Mouse (Mus musculus) forebrain, embryonic 11.5 days (tissue): ENCODE data around the gene Naa20. TPM values are rescaled to one million over a fixed set of nuclear protein-coding genes. Genes with fewer than 3 reads are reported as not detected.
A peak's percentile ranks its signal among the peaks of the same experiment; 100 is the strongest.
"Not testable (repeated sequence)": the region's sequence is repeated elsewhere in the genome, so short reads cannot be mapped to it uniquely, and the experiment has no call there.

ENCODE experiments used
- ATAC-seq: fragments of 200-750 bp; cut with Nextera tagmentation; replicated peaks from 2 replicates; pipeline ENCODE4 v1.8.0; 2017; ENCODE audit warnings: moderate TSS enrichment; ENCODE audit not compliant: low FRiP score
- DNase-seq: peaks from one replicate; pipeline ENCODE4 v3.0.0-alpha.2; 2017; ENCODE audit warnings: low spot score
- H3K27ac ChIP-seq: fragments of 300-500 bp; sonication (generic); 2 replicates; pipeline ENCODE4 v1.5.1; 2014; ENCODE audit warnings: low read depth, low read length
- H3K27me3 ChIP-seq: fragments of 300-500 bp; sonication (generic); 2 replicates; pipeline ENCODE4 v1.6.1; 2014; ENCODE audit warnings: mild to moderate bottlenecking, low read length, mixed read lengths; ENCODE audit not compliant: control insufficient read depth, insufficient read depth
- H3K36me3 ChIP-seq: fragments of 300-500 bp; sonication (generic); 2 replicates; pipeline ENCODE4 v1.6.1; 2014; ENCODE audit warnings: mild to moderate bottlenecking, low read length, moderate library complexity, mixed read lengths; ENCODE audit not compliant: control insufficient read depth, insufficient read depth
- H3K4me1 ChIP-seq: fragments of 300-500 bp; sonication (generic); replicated peaks from 2 replicates; pipeline ENCODE4 v1.6.1; 2014; ENCODE audit warnings: low read length, mixed read lengths; ENCODE audit not compliant: control insufficient read depth, insufficient read depth
- H3K4me2 ChIP-seq: fragments of 300-500 bp; sonication (generic); 2 replicates; pipeline ENCODE4 v1.6.1; 2014; ENCODE audit warnings: low read depth, mild to moderate bottlenecking, low read length, moderate library complexity, mixed read lengths; ENCODE audit not compliant: severe bottlenecking
- H3K4me3 ChIP-seq: fragments of 300-500 bp; sonication (generic); 2 replicates; pipeline ENCODE4 v1.5.1; 2014; ENCODE audit warnings: low read depth, low read length
- H3K9ac ChIP-seq: fragments of 300-500 bp; sonication (generic); 2 replicates; pipeline ENCODE4 v1.6.1; 2014; ENCODE audit warnings: low read length
- H3K9me3 ChIP-seq: fragments of 300-500 bp; sonication (generic); 2 replicates; pipeline ENCODE4 v1.6.1; 2016; ENCODE audit warnings: low read length, mixed read lengths; ENCODE audit not compliant: control insufficient read depth
- WGBS: fragments of 180-500 bp; shearing (Covaris S2); extraction: QIAGEN DNeasy Blood & Tissue Kit; methylation state at CpG from one replicate; pipeline ENCODE4 v1.1.7; 2014; 5-methylcytosine and 5-hydroxymethylcytosine counted together
- polyA plus RNA-seq: library from polyadenylated mRNA; unstranded; fragments of >200 nt; fragmentation: Nextera tagmentation; extraction: Ambion mirVana; gene quantifications from 2 replicates; pipeline ENCODE4 v1.2.1, GENCODE M21; 2014

Naa20 gene
- polyA plus RNA-seq, 1 experiment from 2014 or later, result 142 TPM

GRCm38 (mm10) chr2:145890571-145890970 lies 11.3 kb upstream of the Naa20 start:
- Histone ChIP-seq H3K9ac (no peak overlapping the region), H3K9me3 (no peaks in the 10 kb centered on the region), H3K4me2 (no peak overlapping the region), H3K4me3 (no peak overlapping the region), H3K36me3 (no peaks in the 10 kb centered on the region), H3K4me1 (no peaks in the 10 kb centered on the region), H3K27ac (no peak overlapping the region), H3K27me3 (no peaks in the 10 kb centered on the region)
- ATAC-seq (no peak), DNase-seq (no peak)
- WGBS, result 85% methylated on average over 2 of the region's 2 CpGs

- H3K4me3 ChIP-seq, result no peak overlapping the region
- H3K9me3 ChIP-seq, result no peaks in the 10 kb centered on the region
- 98% methylated on average over 6 of the region's 6 CpGs for WGBS
- H3K36me3 ChIP-seq, result no peaks in the 10 kb centered on the region
- H3K9ac ChIP-seq, result no peak overlapping the region
- ATAC-seq (no peak), DNase-seq (no peak)
- H3K27ac ChIP-seq, result no peak overlapping the region
- H3K27me3 ChIP-seq, result no peaks in the 10 kb centered on the region
- H3K4me1 ChIP-seq, result no peaks in the 10 kb centered on the region
- no peak overlapping the region for H3K4me2 ChIP-seq
Measured at GRCm38 (mm10) chr2:145893756-145894155, 8.1 kb upstream of the Naa20 start.

- Histone ChIP-seq H3K36me3 (no peaks in the 10 kb centered on the region), H3K4me3 (no peak overlapping the region), H3K4me1 (0 out of 2 replicates have a peak, but pooled peaks cover 2% of the 10 kb centered on the region), H3K9me3 (no peaks in the 10 kb centered on the region), H3K27ac (no peak overlapping the region), H3K27me3 (no peaks in the 10 kb centered on the region), H3K9ac (no peak overlapping the region), H3K4me2 (no peak overlapping the region)
- DNase-seq (no peak), ATAC-seq (no peak)
- WGBS, result 88% methylated on average over 9 of the region's 9 CpGs
Measured at GRCm38 (mm10) chr2:145898106-145898505, 3.8 kb upstream of the Naa20 start.

- not testable (repeated sequence) for H3K9ac ChIP-seq, DNase-seq, H3K9me3 ChIP-seq, H3K36me3 ChIP-seq, H3K4me2 ChIP-seq, H3K27me3 ChIP-seq, H3K4me3 ChIP-seq, H3K27ac ChIP-seq, H3K4me1 ChIP-seq, ATAC-seq
- 73% methylated on average over 7 of the region's 8 CpGs for WGBS
Measured at GRCm38 (mm10) chr2:145900318-145900717, 1.6 kb upstream of the Naa20 start.

- under 1% methylated on average over 64 of the region's 68 CpGs for WGBS
- peaks cover 8% of the 10 kb centered on the region; the same call in 1 of the 2 replicates for H3K4me1 ChIP-seq
Measured at GRCm38 (mm10) chr2:145903061-145903901, 1.4 kb downstream of the Naa20 start.

GRCm38 (mm10) chr2:145903983-145904616 lies 2.2 kb downstream of the Naa20 start:
- 35% methylated on average over 12 of the region's 12 CpGs for WGBS
- ATAC-seq, result no peak
- Histone ChIP-seq H3K9ac (peak overlapping the region; percentile 92), H3K36me3 (no peaks in the 10 kb centered on the region; the same call in 1 of the 2 replicates), H3K27ac (no peak overlapping the region), H3K9me3 (no peaks in the 10 kb centered on the region), H3K27me3 (no peaks in the 10 kb centered on the region), H3K4me3 (peak overlapping the region; percentile 97), H3K4me2 (peak overlapping the region; percentile 75), H3K4me1 (peaks cover 8% of the 10 kb centered on the region; the same call in 1 of the 2 replicates)
- no peak for DNase-seq

More at GRCm38 (mm10) chr2:145903061-145903901, 1.4 kb downstream of the Naa20 start:
- peak overlapping the region; percentile 75 for H3K4me2 ChIP-seq
- no peaks in the 10 kb centered on the region for H3K36me3 ChIP-seq
- H3K27me3 ChIP-seq, result no peaks in the 10 kb centered on the region
- peak; percentile 96 for ATAC-seq
- peak; percentile 95 for DNase-seq
- H3K9ac ChIP-seq, result peak overlapping the region; percentile 92
- H3K9me3 ChIP-seq, result no peaks in the 10 kb centered on the region
- H3K27ac ChIP-seq, result peak overlapping the region; percentile 64; the same call in 1 of the 2 replicates
- peak overlapping the region; percentile 97 for H3K4me3 ChIP-seq

- Histone ChIP-seq H3K4me3 (no peak overlapping the region), H3K9me3 (no peaks in the 10 kb centered on the region), H3K36me3 (no peaks in the 10 kb centered on the region; the same call in 1 of the 2 replicates), H3K27me3 (no peaks in the 10 kb centered on the region), H3K4me1 (peaks cover 8% of the 10 kb centered on the region; the same call in 1 of the 2 replicates), H3K4me2 (no peak overlapping the region), H3K27ac (no peak overlapping the region), H3K9ac (no peak overlapping the region)
- 80% methylated on average over 6 of the region's 6 CpGs for WGBS
- DNase-seq (no peak), ATAC-seq (no peak)
Measured at GRCm38 (mm10) chr2:145905156-145905555, 3.3 kb downstream of the Naa20 start.

- 53% methylated on average over 4 of the region's 4 CpGs for WGBS
- not testable (repeated sequence) for H3K4me1 ChIP-seq, H3K4me2 ChIP-seq, H3K27ac ChIP-seq, DNase-seq, H3K27me3 ChIP-seq, H3K4me3 ChIP-seq, H3K9ac ChIP-seq, H3K9me3 ChIP-seq, H3K36me3 ChIP-seq, ATAC-seq
Measured at GRCm38 (mm10) chr2:145905884-145906283, 4.0 kb downstream of the Naa20 start.
